Mouse (Mus musculus) thymus, adult 2 months (tissue): ENCODE data around the gene Ppm1f. TPM values are rescaled to one million over a fixed set of nuclear protein-coding genes. Genes with fewer than 3 reads are reported as not detected.

Experiments used
- DNase-seq: peaks from one replicate; pipeline ENCODE4 v3.0.0; 2021
- H3K27ac ChIP-seq: fragments of 200-500 bp; 2 replicates; pipeline ENCODE4 v1.5.1; 2012; ENCODE audit warnings: low read length, control low read depth; ENCODE audit not compliant: control insufficient read depth, insufficient read depth
- H3K27me3 ChIP-seq: fragments of 200-500 bp; 2 replicates; pipeline ENCODE4 v1.6.1; 2012; ENCODE audit warnings: mild to moderate bottlenecking, low read length, moderate library complexity, mixed read lengths; ENCODE audit not compliant: control insufficient read depth, insufficient read depth
- H3K36me3 ChIP-seq: fragments of 200-500 bp; 2 replicates; pipeline ENCODE4 v1.6.1; 2012; ENCODE audit warnings: mild to moderate bottlenecking, low read length, moderate library complexity; ENCODE audit not compliant: control insufficient read depth, insufficient read depth
- H3K4me1 ChIP-seq: fragments of 200-500 bp; replicated peaks from 2 replicates; pipeline ENCODE4 v1.6.1; 2012; ENCODE audit warnings: low read length; ENCODE audit not compliant: control insufficient read depth, insufficient read depth
- H3K4me3 ChIP-seq: fragments of 200-500 bp; 2 replicates; pipeline ENCODE4 v1.5.1; 2012; ENCODE audit warnings: mild to moderate bottlenecking, low read length, control low read depth, moderate library complexity; ENCODE audit not compliant: control insufficient read depth, insufficient read depth
- CTCF ChIP-seq: fragments of 200-500 bp; IDR thresholded peaks from 2 replicates; pipeline ENCODE4 v1.5.1; 2012; ENCODE audit warnings: mild to moderate bottlenecking, control low read depth, low read length, moderate library complexity, borderline replicate concordance; ENCODE audit not compliant: control insufficient read depth, poor library complexity, insufficient read depth; ENCODE audit errors: extremely low read depth
- POLR2A ChIP-seq: fragments of 200-500 bp; IDR thresholded peaks from 2 replicates; pipeline ENCODE4 v1.6.1; 2012; ENCODE audit warnings: mild to moderate bottlenecking, low read length, control low read depth, moderate library complexity; ENCODE audit not compliant: control insufficient read depth, poor library complexity, insufficient read depth; ENCODE audit errors: extremely low read depth
- WGBS: fragments of 180-500 bp; shearing (Covaris S2); methylation state at CpG from one replicate; pipeline ENCODE4 v1.1.7; 2018; 5-methylcytosine and 5-hydroxymethylcytosine counted together
- polyA plus RNA-seq: library from polyadenylated mRNA; depleted of rRNA; stranded (reverse); fragments of >200 nt; gene quantifications from 2 replicates; pipeline ENCODE4 v1.2.3, GENCODE M21; 2012

Gene Ppm1f
- polyA plus RNA-seq, 1 experiment, result 24.7 TPM

GRCm38 (mm10) chr16:16879025-16879424 is 17.2 kb upstream of the Ppm1f start:
- WGBS, result 84% methylated on average over 5 of the region's 5 CpGs
- Histone ChIP-seq H3K4me3 (no peak overlapping the region), H3K36me3 (peaks cover 54% of the 10 kb centered on the region), H3K27me3 (no peaks in the 10 kb centered on the region), H3K4me1 (no peaks in the 10 kb centered on the region), H3K27ac (no peak overlapping the region)
- TF ChIP-seq CTCF (no peak), POLR2A (no peak)
- DNase-seq, result no peak

GRCm38 (mm10) chr16:16888341-16888740 is 7.9 kb upstream of the Ppm1f start:
- no peak for TF ChIP-seq CTCF
- TF ChIP-seq POLR2A, result no peak
- Histone ChIP-seq H3K36me3 (peaks cover 59% of the 10 kb centered on the region), H3K4me1 (no peaks in the 10 kb centered on the region), H3K4me3 (no peak overlapping the region), H3K27ac (no peak overlapping the region), H3K27me3 (no peaks in the 10 kb centered on the region)
- DNase-seq, result no peak
- 98% methylated on average over 1 of the region's 1 CpGs for WGBS

DNA sequence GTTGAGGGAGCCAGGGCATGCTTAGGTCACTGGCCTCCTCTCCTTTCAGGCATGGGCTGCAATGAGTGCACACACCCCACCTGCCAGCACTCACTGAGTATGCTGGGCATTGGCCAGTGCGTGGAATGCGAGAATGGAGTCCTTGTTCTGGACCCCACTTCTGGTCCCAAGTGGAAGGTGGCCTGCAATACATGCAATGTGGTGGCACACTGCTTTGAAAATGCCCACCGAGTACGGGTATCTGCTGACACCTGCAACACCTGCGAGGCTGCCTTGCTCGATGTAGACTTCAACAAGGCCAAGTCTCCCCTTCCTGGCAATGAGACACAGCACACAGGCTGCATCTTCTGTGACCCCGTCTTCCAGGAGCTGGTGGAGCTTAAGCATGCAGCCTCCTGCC is 3.9 kb upstream of the Ppm1f start:
- H3K36me3 ChIP-seq, result peaks cover 38% of the 10 kb centered on the region
- 97% methylated on average over 7 of the region's 7 CpGs for WGBS
- TF ChIP-seq POLR2A (no peak), CTCF (no peak)
- H3K4me3 ChIP-seq, result no peak overlapping the region
- no peak overlapping the region for H3K27ac ChIP-seq
- no peak for DNase-seq
- no peaks in the 10 kb centered on the region for H3K27me3 ChIP-seq
- peaks cover 11% of the 10 kb centered on the region for H3K4me1 ChIP-seq

DNA sequence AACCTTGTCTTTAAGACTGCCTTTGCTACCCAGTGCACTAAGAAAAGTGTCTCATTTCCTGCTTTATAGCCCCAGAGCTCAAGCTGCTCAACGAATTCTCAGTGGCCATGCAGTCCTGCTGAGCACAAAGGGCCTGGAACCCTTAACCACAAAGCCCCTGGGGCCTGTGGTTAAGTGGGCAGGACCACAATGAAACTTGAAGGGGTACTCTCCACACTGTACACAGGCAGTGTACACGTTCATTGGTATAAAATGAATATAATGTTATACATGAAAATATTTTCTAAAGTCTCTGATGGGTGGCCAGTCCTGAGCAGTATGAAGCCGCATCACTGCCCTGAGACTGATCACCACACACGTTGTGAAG is 271 bp upstream of the Ppm1f start:
- no peaks in the 10 kb centered on the region for H3K27me3 ChIP-seq
- no peak overlapping the region for H3K4me3 ChIP-seq
- H3K27ac ChIP-seq, result peak overlapping the region; percentile 7; the same call in 1 of the 2 replicates
- WGBS, result 7% methylated on average over 4 of the region's 4 CpGs
- DNase-seq, result no peak
- H3K4me1 ChIP-seq, result peaks cover 11% of the 10 kb centered on the region
- TF ChIP-seq POLR2A (no peak), CTCF (no peak)
- peaks cover 11% of the 10 kb centered on the region; the same call in 1 of the 2 replicates for H3K36me3 ChIP-seq

DNA sequence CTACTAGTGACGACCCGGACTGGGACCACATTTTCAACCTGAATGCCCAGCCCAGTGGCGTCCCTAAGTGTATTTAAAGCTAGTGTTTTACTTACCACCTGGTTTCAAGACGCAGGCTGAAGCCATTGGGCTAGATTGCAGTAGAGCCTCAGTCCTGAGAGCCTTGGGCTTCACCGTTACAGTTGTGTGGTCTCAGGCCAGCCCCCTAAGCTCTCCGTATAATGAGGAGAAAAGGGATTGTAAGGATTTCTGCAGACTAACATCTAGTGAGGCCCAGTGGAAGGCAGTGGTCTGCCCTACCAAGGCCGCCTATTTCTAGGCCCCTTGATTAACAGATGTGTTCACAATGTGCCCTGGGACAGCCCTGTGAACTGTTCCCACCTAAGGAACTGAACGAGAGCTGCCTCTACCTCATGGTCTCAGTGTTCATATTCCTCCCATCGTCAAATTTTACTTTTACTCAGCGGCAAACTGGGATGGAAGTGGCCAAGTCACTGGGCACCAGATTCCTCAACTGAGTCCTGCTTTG is 851 bp downstream of the Ppm1f start:
- Histone ChIP-seq H3K27me3 (no peaks in the 10 kb centered on the region), H3K4me3 (peak overlapping the region; percentile 64), H3K27ac (peak overlapping the region; percentile 30; the same call in 1 of the 2 replicates), H3K36me3 (0 out of 2 replicates have a peak, but pooled peaks cover 3% of the 10 kb centered on the region), H3K4me1 (peaks cover 11% of the 10 kb centered on the region)
- 29% methylated on average over 10 of the region's 10 CpGs for WGBS
- DNase-seq, result no peak
- TF ChIP-seq POLR2A (no peak), CTCF (no peak)

GRCm38 (mm10) chr16:16902329-16902728 is 6.1 kb downstream of the Ppm1f start:
- Histone ChIP-seq H3K27me3 (no peaks in the 10 kb centered on the region), H3K36me3 (peaks cover 8% of the 10 kb centered on the region; the same call in 1 of the 2 replicates), H3K27ac (no peak overlapping the region), H3K4me1 (peaks cover under 1% of the 10 kb centered on the region), H3K4me3 (no peak overlapping the region)
- 48% methylated on average over 4 of the region's 4 CpGs for WGBS
- DNase-seq, result no peak
- no peak for TF ChIP-seq CTCF
- TF ChIP-seq POLR2A, result no peak

DNA sequence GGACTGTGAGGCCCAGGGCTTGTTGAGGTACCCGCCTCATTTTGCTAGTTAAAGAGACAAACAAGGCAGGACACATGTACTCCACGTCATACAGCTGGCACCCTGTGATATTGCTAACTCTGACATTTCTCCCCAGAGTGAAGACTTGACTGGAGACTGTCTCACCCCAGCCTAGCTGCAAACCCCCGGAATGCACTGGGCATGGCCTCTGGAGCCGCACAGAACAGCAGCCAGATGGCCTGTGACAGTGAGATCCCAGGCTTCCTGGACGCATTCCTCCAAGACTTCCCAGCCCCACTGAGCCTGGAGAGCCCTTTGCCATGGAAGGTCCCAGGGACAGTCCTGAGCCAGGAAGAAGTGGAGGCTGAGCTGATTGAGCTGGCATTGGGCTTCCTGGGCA is 6.9 kb downstream of the Ppm1f start:
- peaks cover 8% of the 10 kb centered on the region; the same call in 1 of the 2 replicates for H3K36me3 ChIP-seq
- no peak for DNase-seq
- H3K4me1 ChIP-seq, result no peaks in the 10 kb centered on the region; the same call in 1 of the 2 replicates
- H3K4me3 ChIP-seq, result no peak overlapping the region
- TF ChIP-seq POLR2A (no peak), CTCF (no peak)
- no peaks in the 10 kb centered on the region for H3K27me3 ChIP-seq
- WGBS, result 96% methylated on average over 5 of the region's 5 CpGs
- no peak overlapping the region for H3K27ac ChIP-seq
